Comparison of ENCODE assay signal across 8 mouse cellular contexts in genomic region chr2:39325715-39326493, GRCm38 (mm10).
DNase-seq lines count a peak whose midpoint lies in the region; ATAC-seq and TF ChIP-seq lines count a peak whose summit lies in the region.

No protein-coding gene starts in this region.

- H3K4me2 ChIP-seq in liver, postnatal 0 days (ENCODE audit: low read depth, low read length): peak overlapping the region; percentile 73

- H3K27ac ChIP-seq in liver, postnatal 0 days (ENCODE audit: low read depth): peak overlapping the region; percentile 86
- no peak overlapping the region for H3K27ac ChIP-seq in hindbrain, embryonic 10.5 days

- no peaks in the 10 kb centered on the region for H3K27me3 ChIP-seq in liver, postnatal 0 days (ENCODE audit: insufficient read depth, low read length)
- no peaks in the 10 kb centered on the region for H3K27me3 ChIP-seq in hindbrain, embryonic 10.5 days (ENCODE audit: insufficient read depth, poor library complexity, severe bottlenecking)

- TF ChIP-seq POLR2A in lung, adult 2 months (IDR thresholded peaks at IDR 0.05; ENCODE audit: borderline replicate concordance, extremely low read depth, low read depth, low read length): no peak

- H3K4me3 ChIP-seq in lung, adult 2 months (replicated peaks; ENCODE audit: extremely low read depth, low read depth, low read length): peak overlapping the region; percentile 34
- peak overlapping the region; percentile 44 for H3K4me3 ChIP-seq in liver, postnatal 0 days (ENCODE audit: low read depth, low read length)
- H3K4me3 ChIP-seq in hindbrain, embryonic 10.5 days: no peak overlapping the region

- H3K36me3 ChIP-seq in liver, postnatal 0 days (replicated peaks; ENCODE audit: insufficient read depth, low read length): no peaks in the 10 kb centered on the region
- H3K36me3 ChIP-seq in hindbrain, embryonic 10.5 days: no peaks in the 10 kb centered on the region

- no peak for DNase-seq in lung, adult 2 months
- DNase-seq in lung, postnatal 14 days: no peak
- peak; percentile 18 for DNase-seq in liver, postnatal 0 days
- DNase-seq in thymus, postnatal 36 days: peak; percentile 47 to 65
- DNase-seq in cerebellum, postnatal 14 days: no peak
- no peak for DNase-seq in frontal cortex, adult 2 months (ENCODE audit: extremely low spot score in 1 of 2, low spot score in 1 of 2)
- DNase-seq in hindbrain, embryonic 10.5 days (ENCODE audit: low spot score): no peak

- 16% methylated on average over 9 of the region's 9 CpGs for WGBS in lung, adult 2 months
- WGBS in liver, postnatal 0 days (ENCODE audit: insufficient replicate concordance): 20% methylated on average over 9 of the region's 9 CpGs
- WGBS in hindbrain, embryonic 10.5 days: 73% methylated on average over 9 of the region's 9 CpGs

- TF ChIP-seq EP300 in liver, postnatal 0 days (IDR thresholded peaks at IDR 0.05; ENCODE audit: low read depth): no peak

- H3K9me3 ChIP-seq in liver, postnatal 0 days (ENCODE audit: low read length): no peaks in the 10 kb centered on the region
- H3K9me3 ChIP-seq in hindbrain, embryonic 10.5 days: no peaks in the 10 kb centered on the region

- H3K4me1 ChIP-seq in lung, adult 2 months (ENCODE audit: control insufficient read depth, insufficient read depth, low read length): no peaks in the 10 kb centered on the region
- H3K4me1 ChIP-seq in liver, postnatal 0 days (ENCODE audit: insufficient read depth): peaks cover 14% of the 10 kb centered on the region
- no peaks in the 10 kb centered on the region; the same call in 1 of the 2 replicates for H3K4me1 ChIP-seq in hindbrain, embryonic 10.5 days (replicated peaks)

- ATAC-seq in erythroblast, adult 5-6 weeks (replicated peaks; ENCODE audit: low FRiP score, poor library complexity, severe bottlenecking): peak; percentile 79
- ATAC-seq in liver, postnatal 0 days: peak; percentile 79

- TF ChIP-seq CTCF in lung, adult 2 months (IDR thresholded peaks at IDR 0.05; ENCODE audit: insufficient read depth, low read length): no peak
- TF ChIP-seq CTCF in liver, postnatal 0 days (IDR thresholded peaks at IDR 0.05; ENCODE audit: low read depth): no peak

- peak overlapping the region; percentile 63 for H3K9ac ChIP-seq in liver, postnatal 0 days (replicated peaks)

Comparison
In these comparisons a context has a peak if more than half of its experiments do, and no peak if none do; other contexts are left out.
1. DNase-seq: peak in liver, postnatal 0 days (single experiment) and thymus, postnatal 36 days (2 of 2); none in lung, adult 2 months (single experiment), lung, postnatal 14 days (single experiment), cerebellum, postnatal 14 days (0 of 2), frontal cortex, adult 2 months (0 of 2) and hindbrain, embryonic 10.5 days (single experiment).